Mouse (Mus musculus) thymus, postnatal 10 days (tissue): ENCODE measurements around the gene Npsr1.

Experiments
- DNase-seq, 2 experiments: peaks; one replicate each; pipeline ENCODE4 v3.0.0; 2021; ENCODE audit warnings: low spot score in 2 of 2

Npsr1 gene

GRCm38 (mm10) chr9:24097696-24098095 lies at the start of gene Npsr1:
Npsr1 (plus strand) TSS chr9:24097996.
- no peak for DNase-seq

DNA sequence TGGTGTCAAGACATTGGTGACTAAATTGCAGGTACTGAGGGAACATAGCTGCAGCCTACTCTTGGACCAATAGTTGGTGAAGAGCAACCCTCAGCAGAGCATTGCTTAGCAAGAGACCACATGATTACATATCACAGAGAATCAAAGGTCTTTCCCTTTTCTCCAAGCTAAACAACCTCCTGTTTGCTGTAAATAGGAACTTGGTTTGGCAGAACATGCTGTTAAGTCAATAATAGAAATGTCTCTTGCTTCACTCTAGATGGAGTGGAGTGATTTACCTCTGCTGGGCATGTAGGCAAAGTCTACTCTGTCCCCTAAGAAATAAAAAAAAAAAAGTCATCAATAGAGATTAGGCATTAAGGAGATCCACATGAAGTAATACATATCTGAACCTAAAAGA lies 46.3 kb upstream of the Npsr1 start:
- DNase-seq = no peak

DNA sequence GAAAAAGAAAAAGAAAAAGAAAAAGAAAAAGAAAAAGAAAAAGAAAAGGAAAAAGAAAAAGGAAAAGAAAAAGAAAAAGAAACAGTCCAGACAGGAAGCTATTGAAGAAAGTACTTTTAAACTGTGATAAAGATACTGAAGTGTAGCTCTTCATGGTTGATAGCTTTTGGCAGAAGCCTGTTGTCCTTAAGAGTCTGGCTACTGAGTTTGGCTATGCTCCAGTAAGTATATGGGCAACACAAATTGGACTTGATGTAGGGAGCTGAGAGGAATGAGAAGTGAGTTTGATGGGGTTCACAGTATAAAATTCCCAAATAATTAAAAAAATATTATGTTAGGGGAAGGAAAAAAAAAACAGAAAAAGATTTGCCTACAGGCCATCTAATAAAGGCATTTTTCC lies 34.5 kb upstream of the Npsr1 start:
- DNase-seq = no peak

GRCm38 (mm10) chr9:24071664-24072063 lies 26.1 kb upstream of the Npsr1 start:
- no peak for DNase-seq

DNA sequence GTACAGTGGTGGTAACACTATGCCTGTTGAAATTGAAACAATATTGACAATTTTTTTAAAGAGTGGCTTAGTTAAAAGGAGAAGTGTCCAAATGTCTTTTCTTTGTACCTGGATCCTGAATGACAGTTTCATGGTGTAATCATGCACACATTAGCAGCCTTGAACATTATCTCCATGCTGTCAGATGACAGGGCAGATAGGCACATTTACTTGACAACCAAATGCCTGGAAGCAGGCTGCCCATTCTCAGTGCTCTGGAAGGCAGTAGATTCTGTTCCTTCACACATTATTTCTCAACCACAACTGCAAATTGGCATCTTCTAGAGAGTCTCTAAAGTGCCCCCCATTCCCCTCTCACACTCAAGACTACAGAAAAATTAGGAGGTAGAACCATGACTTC lies 20.2 kb upstream of the Npsr1 start:
- no peak for DNase-seq

DNA sequence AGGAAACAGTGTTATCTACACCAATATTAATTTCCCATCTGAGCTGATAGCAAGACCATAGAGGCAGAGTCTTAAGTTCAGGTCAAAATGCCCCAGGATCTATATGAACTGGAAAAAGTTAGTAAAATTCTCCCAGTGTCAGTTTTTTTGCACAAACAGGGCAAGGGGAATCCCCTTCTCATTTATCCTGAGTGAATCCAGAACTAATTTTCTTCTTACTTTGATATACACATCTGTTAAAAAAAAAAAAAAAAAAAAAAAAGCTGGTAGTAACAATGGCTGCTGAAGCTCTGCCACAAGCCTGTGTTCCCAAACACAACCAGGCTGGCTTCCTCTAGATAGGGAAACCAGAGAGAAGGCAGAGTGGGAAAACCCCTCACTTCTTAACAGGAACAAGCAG lies 5.9 kb upstream of the Npsr1 start:
- no peak for DNase-seq

- DNase-seq = no peak
Observed at GRCm38 (mm10) chr9:24098526-24098925, 730 bp downstream of the Npsr1 start.

- no peak for DNase-seq
Observed at GRCm38 (mm10) chr9:24099631-24100030, 1.8 kb downstream of the Npsr1 start.

GRCm38 (mm10) chr9:24119423-24119822 lies 21.6 kb downstream of the Npsr1 start:
- DNase-seq = no peak

DNA sequence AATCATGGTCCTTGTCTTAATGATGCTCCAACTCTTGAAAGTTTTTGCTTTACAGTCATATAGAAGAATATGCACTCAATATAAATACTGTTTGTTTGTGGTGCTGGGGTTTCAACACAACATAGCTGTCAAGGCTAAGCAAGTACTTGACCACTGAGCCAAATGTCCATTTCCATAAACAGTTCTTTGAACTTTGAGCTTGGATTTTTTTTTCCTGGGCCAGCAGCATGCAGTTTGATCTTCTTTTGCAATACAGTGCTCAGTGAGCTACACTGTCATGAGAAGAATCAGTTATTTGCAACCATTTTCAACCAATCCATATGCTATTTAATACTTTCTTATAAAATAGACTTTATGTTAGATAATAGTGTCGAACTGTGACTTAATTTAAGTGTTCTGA lies 35.3 kb downstream of the Npsr1 start:
- DNase-seq = no peak

DNA sequence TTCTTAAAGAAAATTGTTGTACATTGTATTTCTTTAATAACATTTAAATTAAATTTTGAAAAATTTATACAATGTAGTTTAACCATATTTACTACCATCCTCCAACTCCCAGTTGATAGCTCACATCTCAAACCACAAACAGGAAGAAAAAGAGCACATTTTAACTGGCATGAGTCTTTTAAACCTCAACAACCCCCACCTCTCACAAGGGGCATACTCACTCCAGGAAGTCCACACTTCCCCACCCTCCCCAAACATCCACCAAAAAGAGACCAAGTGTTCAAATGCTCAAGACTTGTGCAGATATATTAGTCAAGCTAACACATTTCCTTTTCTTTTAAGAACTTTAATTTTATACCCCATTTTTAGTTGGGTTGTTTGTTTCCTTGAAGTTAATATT lies 38.6 kb downstream of the Npsr1 start:
- DNase-seq = no peak

DNA sequence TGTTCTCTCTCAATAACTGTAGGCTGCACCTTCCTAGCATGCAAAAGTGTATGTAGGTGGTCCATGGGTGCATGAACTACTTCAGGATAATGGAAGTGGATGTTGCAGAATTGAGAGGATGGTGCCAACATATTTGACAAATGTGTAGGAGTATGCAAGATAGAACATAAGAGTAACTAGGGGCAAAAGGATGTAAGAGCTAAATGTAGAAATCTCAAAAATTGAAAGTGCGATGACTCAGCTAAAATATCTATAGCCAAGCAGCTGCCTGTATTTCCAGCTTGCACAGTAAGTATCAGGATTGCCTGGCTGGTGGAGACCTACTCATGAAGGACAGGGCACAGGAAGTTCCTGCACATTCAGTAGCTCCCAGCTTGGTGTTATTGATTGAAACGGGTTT lies 46.5 kb downstream of the Npsr1 start:
- no peak for DNase-seq

DNA sequence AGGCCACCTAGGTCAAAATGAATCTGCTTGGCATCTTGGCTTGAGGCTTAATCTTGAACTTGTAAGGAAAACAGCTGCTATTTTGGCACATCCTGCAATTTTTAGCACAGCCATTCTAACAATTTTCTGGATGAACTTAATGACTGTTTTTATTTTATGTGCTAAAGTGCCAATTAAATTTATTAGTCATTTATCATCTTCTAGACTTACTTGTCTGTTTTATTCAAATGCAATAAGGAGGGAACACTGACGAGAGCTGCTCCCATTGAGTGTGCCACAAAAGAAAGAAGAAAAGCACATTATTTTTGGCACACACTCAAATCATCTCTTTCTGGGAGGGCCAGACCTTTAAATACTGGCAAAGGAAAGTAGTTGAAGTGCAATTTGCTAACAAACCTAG lies 59.4 kb downstream of the Npsr1 start:
- DNase-seq = no peak

DNA sequence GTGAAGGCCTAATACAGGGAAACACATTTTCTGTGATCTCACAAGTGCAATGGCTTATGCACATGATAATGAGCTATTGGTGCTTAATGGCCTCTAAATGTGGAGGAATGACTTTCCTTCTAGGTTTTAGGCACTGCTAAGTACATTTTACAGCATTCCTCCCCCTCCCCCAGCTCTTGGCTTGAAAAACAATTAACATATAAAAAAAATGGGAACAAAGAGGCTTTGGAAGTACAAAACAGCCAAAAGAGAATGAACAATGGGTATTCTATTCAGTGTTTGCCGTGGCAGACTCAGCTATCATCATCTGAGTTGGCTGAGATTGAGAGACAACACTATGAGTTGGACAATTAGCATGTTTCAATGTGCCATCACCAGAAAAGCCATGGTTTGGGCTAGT lies 62.6 kb downstream of the Npsr1 start:
- no peak for DNase-seq

- no peak for DNase-seq
Observed at GRCm38 (mm10) chr9:24168501-24168900, 70.7 kb downstream of the Npsr1 start.

GRCm38 (mm10) chr9:24170728-24171127 lies 72.9 kb downstream of the Npsr1 start:
- no peak for DNase-seq

DNA sequence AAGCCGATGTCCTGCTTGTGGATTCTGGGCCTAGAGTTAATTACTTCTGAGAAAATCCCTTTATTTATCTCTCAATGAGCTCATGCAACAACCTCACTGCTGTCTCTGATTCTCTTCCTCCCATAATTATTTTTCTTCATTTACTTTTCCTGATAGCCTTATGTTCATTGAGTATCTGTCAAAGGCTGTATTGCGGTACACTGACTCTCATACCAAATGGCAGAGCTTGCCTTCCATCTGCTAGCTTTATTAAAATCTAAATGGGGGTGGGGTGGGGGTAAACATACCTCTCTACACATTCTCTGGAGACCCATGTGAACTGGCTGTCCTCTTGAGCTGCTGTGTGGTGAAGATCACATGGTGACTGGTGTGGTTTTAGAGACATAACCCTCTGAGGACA lies 80.9 kb downstream of the Npsr1 start:
- DNase-seq = no peak

DNA sequence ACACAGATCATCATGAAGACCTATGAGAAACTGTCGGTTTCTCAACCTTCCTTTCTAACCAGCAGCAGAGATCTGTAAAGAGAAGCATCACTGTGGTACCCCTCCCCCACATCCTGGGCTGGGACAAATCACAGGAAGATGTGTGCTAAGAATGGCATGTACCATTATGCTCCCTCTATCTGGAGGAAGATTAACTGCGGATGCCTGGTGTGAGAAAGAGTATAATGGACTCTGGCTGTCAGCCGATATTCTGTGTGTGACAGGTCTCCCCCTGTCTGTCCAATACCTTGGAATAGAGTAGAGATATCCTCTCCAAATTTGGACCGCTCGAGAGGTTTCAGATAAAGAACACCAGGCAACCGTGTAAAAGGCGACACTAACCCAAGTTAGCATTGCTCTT lies 83.1 kb downstream of the Npsr1 start:
- no peak for DNase-seq

GRCm38 (mm10) chr9:24186289-24186688 lies 88.5 kb downstream of the Npsr1 start:
- DNase-seq = no peak

- DNase-seq = no peak
Observed at GRCm38 (mm10) chr9:24189511-24190260, 91.9 kb downstream of the Npsr1 start.

GRCm38 (mm10) chr9:24190261-24190588 lies 92.4 kb downstream of the Npsr1 start:
- DNase-seq = no peak

DNA sequence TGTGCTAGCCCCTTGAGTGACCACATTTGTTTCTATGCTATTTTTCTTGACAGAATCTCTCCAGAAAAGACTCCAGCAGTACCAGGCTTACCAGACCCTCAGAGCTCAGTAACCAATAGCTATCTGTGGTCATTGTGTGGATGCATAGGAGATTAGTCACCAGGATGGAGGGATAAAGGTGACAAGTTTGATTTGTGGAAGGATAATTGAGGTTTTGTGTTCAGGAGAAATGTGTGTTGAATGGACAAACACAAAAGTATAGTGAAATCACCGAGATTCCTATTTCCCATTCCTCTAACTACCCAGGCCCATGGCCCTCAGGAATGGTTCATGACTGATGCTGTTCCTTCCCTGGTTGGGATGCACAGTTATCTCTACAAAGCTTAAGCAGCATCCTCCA lies 100.5 kb downstream of the Npsr1 start:
- DNase-seq = no peak

GRCm38 (mm10) chr9:24211636-24212035 lies 113.8 kb downstream of the Npsr1 start:
- no peak for DNase-seq

GRCm38 (mm10) chr9:24217721-24218120 lies 119.9 kb downstream of the Npsr1 start:
- no peak for DNase-seq
